Mouse (Mus musculus) heart, embryonic 10.5 days (tissue): Measurements from ENCODE around the gene Acadm. TPM values are rescaled to one million over a fixed set of nuclear protein-coding genes. Genes with fewer than 3 reads are reported as not detected.

Experiments
- DNase-seq: peaks from one replicate; pipeline ENCODE4 v3.0.0-alpha.2; 2017; ENCODE audit warnings: low spot score
- H3K27ac ChIP-seq: fragments of 300-500 bp; sonication (generic); 2 replicates; pipeline ENCODE4 v1.5.1; 2016; ENCODE audit warnings: mild to moderate bottlenecking
- H3K27me3 ChIP-seq: fragments of 300-500 bp; sonication (generic); 2 replicates; pipeline ENCODE4 v1.6.1; 2016; ENCODE audit warnings: mild to moderate bottlenecking; ENCODE audit not compliant: poor library complexity, insufficient read depth, severe bottlenecking
- H3K36me3 ChIP-seq: fragments of 300-500 bp; sonication (generic); 2 replicates; pipeline ENCODE4 v1.6.1; 2016; ENCODE audit warnings: mild to moderate bottlenecking, moderate library complexity
- H3K4me1 ChIP-seq: fragments of 300-500 bp; sonication (generic); 2 replicates; pipeline ENCODE4 v1.6.1; 2016; ENCODE audit warnings: mild to moderate bottlenecking
- H3K4me3 ChIP-seq: fragments of 300-500 bp; sonication (generic); 2 replicates; pipeline ENCODE4 v1.5.1; 2016; ENCODE audit warnings: mild to moderate bottlenecking, moderate library complexity
- H3K9me3 ChIP-seq: fragments of 300-500 bp; sonication (generic); 2 replicates; pipeline ENCODE4 v1.6.1; 2016; ENCODE audit warnings: mild to moderate bottlenecking, moderate library complexity
- WGBS: fragments of 180-500 bp; shearing (Covaris S2); methylation state at CpG from one replicate; pipeline ENCODE4 v1.1.7; 2016; 5-methylcytosine and 5-hydroxymethylcytosine counted together
- polyA plus RNA-seq: library from polyadenylated mRNA; unstranded; fragments of >200 nt; fragmentation: Nextera tagmentation; extraction: Ambion mirVana; gene quantifications from 2 replicates; pipeline ENCODE4 v1.2.1, GENCODE M21; 2016

Acadm gene
- polyA plus RNA-seq, 1 experiment from 2014 or later = 91.2 TPM

DNA sequence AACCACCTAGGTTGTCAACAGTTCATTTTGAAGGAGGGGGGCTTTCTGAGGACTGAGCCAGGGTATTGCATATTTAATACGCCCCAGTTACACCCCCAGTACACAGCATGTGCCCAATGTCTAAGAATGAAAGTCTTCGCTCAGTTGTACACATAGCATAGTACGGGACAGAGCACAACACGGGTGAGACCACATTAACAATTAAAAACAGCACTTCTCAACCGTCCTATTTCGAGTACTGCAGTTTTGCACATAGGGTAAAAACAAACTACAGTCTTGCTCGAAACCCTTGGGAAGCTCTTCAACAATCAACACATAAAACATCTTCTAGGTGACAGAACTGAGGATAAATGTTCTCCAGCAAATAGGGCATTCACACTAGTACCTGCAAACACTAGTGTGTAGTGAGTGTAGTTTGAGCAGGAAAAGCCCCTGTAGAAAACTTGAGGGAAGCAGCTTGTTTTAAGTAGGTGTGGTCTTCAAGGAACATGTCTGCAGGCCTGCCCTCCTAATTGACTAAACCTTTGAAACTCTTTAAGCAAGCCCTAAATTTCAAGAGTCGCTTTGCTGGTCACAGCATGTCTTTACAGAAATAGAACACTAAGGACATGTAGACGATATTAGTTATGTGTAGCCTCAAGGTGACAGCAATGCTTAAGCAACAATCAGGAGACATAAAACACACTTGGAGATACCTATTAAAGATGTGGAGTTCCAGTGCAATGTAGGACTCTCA lies 38.1 kb downstream of the Acadm start, which contains the start of gene Msh4:
Gene Msh4 (minus strand): TSS at position 3 of the 736 bp plus-strand sequence.
- H3K9me3 ChIP-seq = no peaks in the 10 kb centered on the region
- no peak within 1 kb of the TSS for H3K4me3 ChIP-seq
- peaks cover 34% of the 10 kb centered on the region for H3K4me1 ChIP-seq
- WGBS = 79% methylated on average over 9 of the region's 9 CpGs
- DNase-seq = no peak
- no peak within 1 kb of the TSS for H3K27ac ChIP-seq
- H3K36me3 ChIP-seq = peaks cover 82% of the 10 kb centered on the region
- no peaks in the 10 kb centered on the region for H3K27me3 ChIP-seq

DNA sequence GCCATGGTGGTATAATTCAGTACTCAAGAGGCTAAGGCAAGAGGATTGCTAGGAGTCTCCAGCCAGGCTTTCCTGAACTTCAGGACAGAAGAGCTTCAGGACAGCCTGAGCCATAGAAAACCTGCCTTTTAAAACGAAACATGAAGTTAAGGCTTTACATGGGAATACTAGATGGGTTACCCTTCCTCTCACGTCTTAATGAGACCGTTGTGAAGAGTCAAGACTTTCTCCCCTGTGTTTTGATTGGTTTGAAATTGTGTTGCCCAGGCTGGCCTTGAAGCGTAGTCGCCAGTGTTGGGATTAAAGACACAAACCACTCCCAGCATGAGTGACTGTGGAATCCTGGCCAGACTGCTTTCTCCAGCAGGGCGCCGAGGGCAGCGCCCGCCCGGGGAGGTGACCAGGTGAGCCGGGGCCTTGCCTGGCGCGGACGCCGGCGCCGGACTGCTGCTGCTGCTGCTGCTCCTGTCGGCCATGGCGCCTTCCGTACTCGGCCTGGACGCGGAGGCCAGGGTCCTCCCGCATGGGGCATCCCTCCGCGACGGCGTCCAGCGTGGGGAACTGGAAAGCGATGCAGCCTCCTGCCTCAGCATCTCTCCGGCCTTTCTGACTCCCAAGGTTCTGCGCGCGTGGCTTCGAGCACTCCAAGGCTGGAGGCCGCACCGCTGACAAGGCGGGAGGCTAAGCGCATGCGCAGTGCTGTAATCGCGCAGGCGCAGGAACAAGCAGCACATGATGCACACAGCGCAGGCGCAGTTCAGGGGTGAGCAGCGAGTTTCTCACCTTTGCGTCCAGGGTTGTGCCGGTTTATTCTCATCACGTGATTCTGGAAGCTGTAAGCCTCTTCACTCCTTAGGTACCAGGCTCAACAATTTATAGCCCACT lies 38.9 kb downstream of the Acadm start:
- WGBS = 80% methylated on average over 49 of the region's 49 CpGs
- Histone ChIP-seq H3K27me3 (no peaks in the 10 kb centered on the region), H3K27ac (no peak overlapping the region), H3K36me3 (peaks cover 74% of the 10 kb centered on the region), H3K9me3 (no peaks in the 10 kb centered on the region), H3K4me1 (peaks cover 26% of the 10 kb centered on the region), H3K4me3 (no peak overlapping the region)
- peak; percentile 82 for DNase-seq

DNA sequence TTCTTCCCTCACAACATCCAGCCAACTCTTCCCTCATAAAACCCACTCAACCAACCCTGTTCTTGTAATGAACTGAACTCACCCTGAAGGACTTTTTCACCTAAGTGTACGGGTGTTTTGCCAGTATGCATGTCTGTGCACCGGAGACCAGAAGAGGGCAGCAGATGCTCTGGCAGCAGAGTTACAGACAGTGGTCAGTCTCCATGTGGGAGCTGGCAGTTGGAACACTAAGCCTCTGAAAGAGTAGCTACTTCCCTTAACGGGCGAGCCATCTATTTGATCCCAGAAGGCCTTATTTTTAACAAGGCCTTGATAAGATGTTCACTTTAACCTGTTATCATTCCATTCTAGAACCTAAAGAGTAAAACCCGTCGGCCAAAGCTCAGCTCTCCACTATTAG lies 39.8 kb downstream of the Acadm start:
- Histone ChIP-seq H3K4me3 (no peak overlapping the region), H3K27ac (no peak overlapping the region), H3K9me3 (no peaks in the 10 kb centered on the region), H3K36me3 (peaks cover 65% of the 10 kb centered on the region), H3K27me3 (no peaks in the 10 kb centered on the region), H3K4me1 (peaks cover 17% of the 10 kb centered on the region)
- DNase-seq = peak; percentile 82
- 64% methylated on average over 6 of the region's 6 CpGs for WGBS

DNA sequence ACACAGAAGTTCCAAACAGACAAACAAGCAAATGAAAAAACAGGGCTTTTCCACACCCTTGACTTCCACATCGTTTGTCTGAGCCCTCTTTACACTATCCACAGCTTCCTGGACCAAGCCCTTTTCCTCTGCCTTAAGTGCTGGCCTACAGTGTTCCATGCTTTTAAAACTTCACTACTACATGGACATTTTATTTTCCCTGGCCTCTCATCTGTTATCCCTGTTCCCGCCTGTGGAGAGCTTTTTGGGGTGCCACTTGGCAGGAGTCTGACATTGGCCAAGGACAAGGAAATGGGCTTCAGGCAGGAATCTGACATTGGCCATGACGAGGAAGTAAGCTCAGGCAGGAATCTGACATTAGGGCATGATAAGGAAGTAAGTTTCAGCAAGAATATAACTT lies 41.8 kb downstream of the Acadm start:
- peak; percentile 57 for DNase-seq
- H3K36me3 ChIP-seq = peaks cover 45% of the 10 kb centered on the region
- H3K4me3 ChIP-seq = no peak overlapping the region
- H3K4me1 ChIP-seq = no peaks in the 10 kb centered on the region; the same call in 1 of the 2 replicates
- no peaks in the 10 kb centered on the region for H3K9me3 ChIP-seq
- no peaks in the 10 kb centered on the region for H3K27me3 ChIP-seq
- WGBS = 43% methylated on average over 3 of the region's 3 CpGs
- no peak overlapping the region for H3K27ac ChIP-seq

- no peaks in the 10 kb centered on the region for H3K27me3 ChIP-seq
- H3K27ac ChIP-seq = no peak overlapping the region
- peaks cover 38% of the 10 kb centered on the region for H3K36me3 ChIP-seq
- no peaks in the 10 kb centered on the region for H3K9me3 ChIP-seq
- no peaks in the 10 kb centered on the region; the same call in 1 of the 2 replicates for H3K4me1 ChIP-seq
- no peak overlapping the region for H3K4me3 ChIP-seq
- WGBS = 75% methylated on average over 1 of the region's 1 CpGs
- no peak for DNase-seq
These were observed 42.5 kb downstream of the Acadm start for GRCm38 (mm10) chr3:153901904-153902303.

- H3K27me3 ChIP-seq = no peaks in the 10 kb centered on the region
- no peak for DNase-seq
- H3K4me1 ChIP-seq = no peaks in the 10 kb centered on the region
- H3K9me3 ChIP-seq = no peaks in the 10 kb centered on the region
- WGBS = 57% methylated on average over 6 of the region's 6 CpGs
- H3K4me3 ChIP-seq = no peak overlapping the region
- no peak overlapping the region for H3K27ac ChIP-seq
- H3K36me3 ChIP-seq = no peaks in the 10 kb centered on the region
These were observed 47.2 kb downstream of the Acadm start for GRCm38 (mm10) chr3:153897216-153897615.

GRCm38 (mm10) chr3:153895454-153895853 lies 49.0 kb downstream of the Acadm start:
- Histone ChIP-seq H3K9me3 (no peaks in the 10 kb centered on the region), H3K4me3 (no peak overlapping the region), H3K27ac (no peak overlapping the region), H3K27me3 (no peaks in the 10 kb centered on the region), H3K4me1 (no peaks in the 10 kb centered on the region), H3K36me3 (no peaks in the 10 kb centered on the region)
- 84% methylated on average over 3 of the region's 3 CpGs for WGBS
- DNase-seq = no peak

DNA sequence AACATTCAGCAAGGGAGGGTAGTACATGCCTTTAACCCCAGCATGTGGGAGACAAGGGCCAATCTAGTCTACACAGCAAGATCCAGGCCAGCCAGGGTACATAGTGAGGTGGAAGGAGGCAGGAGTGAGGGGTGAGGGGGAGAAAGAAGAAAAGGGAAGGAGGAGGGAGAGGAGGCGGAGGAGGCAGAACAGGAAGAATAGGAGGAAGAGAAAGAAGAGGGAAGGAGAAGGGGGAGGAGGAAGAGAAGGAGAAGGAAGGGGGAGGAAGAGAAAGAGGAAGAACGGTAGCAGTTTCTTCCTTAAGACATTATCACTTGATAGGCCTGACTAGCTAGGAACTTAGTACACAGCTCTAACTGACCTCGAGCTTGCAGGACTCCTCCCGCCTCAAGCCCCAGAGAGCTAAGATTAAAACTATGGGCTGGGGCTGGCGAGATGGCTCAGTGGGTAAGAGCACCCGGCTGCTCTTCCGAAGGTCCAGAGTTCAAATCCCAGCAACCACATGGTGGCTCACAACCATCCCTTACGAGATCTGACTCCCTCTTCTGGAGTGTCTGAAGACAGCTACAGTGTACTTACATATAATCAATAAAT lies 55.1 kb downstream of the Acadm start:
- Histone ChIP-seq H3K36me3 (no peaks in the 10 kb centered on the region), H3K4me1 (no peaks in the 10 kb centered on the region), H3K27me3 (no peaks in the 10 kb centered on the region), H3K27ac (no peak overlapping the region), H3K9me3 (no peaks in the 10 kb centered on the region), H3K4me3 (no peak overlapping the region)
- 73% methylated on average over 7 of the region's 8 CpGs for WGBS
- no peak for DNase-seq

DNA sequence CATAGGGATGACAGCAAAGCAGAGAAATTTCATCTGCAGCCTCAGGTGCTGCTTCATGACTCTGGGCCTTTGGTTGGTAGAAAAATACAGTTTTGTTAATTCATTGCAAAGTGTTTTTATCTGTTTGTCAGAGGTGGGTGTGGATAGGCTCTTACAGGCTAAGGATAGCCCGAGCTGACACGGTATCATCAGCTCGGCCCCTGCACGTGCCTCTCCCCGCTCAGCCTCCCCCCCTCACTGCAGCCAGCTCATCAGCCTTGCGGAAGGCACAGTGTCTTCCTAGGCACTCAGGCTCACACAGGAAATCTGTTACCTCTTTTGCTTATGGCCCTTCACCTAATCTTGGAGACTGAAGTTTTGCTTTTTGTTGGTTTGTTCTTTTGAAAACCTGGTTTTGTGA lies 56.3 kb downstream of the Acadm start:
- Histone ChIP-seq H3K27ac (no peak overlapping the region), H3K9me3 (no peaks in the 10 kb centered on the region), H3K36me3 (no peaks in the 10 kb centered on the region), H3K4me3 (no peak overlapping the region), H3K27me3 (no peaks in the 10 kb centered on the region), H3K4me1 (no peaks in the 10 kb centered on the region)
- no peak for DNase-seq
- 45% methylated on average over 6 of the region's 6 CpGs for WGBS

DNA sequence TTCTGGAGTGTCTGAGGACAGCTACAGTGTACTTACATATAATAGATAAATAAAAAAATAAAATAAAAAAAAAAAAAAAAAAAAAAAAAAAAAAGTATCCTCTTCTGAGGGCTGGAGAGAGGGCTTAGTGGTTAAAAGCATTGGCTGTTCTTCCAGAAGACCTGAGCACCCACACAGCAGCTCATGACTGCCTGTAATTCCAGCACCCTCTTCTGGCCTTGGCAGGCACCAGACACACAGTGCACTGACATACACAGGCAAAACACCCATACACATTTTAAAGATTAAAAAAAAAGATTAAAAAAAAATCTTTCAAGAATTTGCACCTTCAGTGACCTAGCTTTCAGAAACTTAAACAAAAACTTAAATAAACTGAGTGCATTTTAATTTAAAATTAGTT lies 58.1 kb downstream of the Acadm start:
- no peaks in the 10 kb centered on the region for H3K9me3 ChIP-seq
- H3K27ac ChIP-seq = no peak overlapping the region
- H3K27me3 ChIP-seq = no peaks in the 10 kb centered on the region
- DNase-seq = no peak
- no peak overlapping the region for H3K4me3 ChIP-seq
- H3K4me1 ChIP-seq = no peaks in the 10 kb centered on the region
- H3K36me3 ChIP-seq = no peaks in the 10 kb centered on the region
